Mouse (Mus musculus) kidney, adult 2 months (tissue): Measurements from ENCODE around the gene Tmem143.

Experiments used
- CTCF ChIP-seq: fragments of 200-500 bp; conservative IDR thresholded peaks from 2 replicates; pipeline ENCODE4 v1.5.1; 2011; ENCODE audit warnings: low read depth, mild to moderate bottlenecking, control low read depth, low read length, moderate library complexity, mixed read lengths; ENCODE audit not compliant: insufficient read depth, insufficient read length
- POLR2A ChIP-seq: fragments of 200-500 bp; IDR thresholded peaks from one replicate; pipeline ENCODE4 v1.6.1; 2011; ENCODE audit warnings: low read depth, low read length, control low read depth

DNA sequence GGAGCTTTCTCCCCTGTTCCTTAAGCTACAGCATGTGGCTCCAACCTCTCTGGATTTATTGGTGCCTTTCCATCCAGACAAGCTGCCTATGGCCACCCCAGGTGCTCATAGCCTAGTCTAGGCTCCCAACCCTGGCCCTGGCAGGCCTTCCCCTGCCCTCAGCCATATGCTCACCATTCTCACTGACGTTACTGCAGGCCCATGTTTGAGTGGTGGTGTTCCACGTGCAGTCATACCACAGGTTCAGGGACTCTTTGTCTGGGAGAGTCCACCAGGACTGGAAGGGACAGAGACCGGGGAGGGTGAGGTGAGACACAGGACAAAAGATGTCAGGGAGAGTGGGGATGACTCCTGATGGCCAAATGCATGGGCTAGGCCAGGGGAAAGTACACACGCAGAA lies 23.0 kb downstream of the Tmem143 start:
- TF ChIP-seq CTCF = no peak
- no peak for TF ChIP-seq POLR2A
